Mouse (Mus musculus): ENCODE data around the gene Ly6g5c. TPM values are rescaled to one million over a fixed set of nuclear protein-coding genes. Genes with fewer than 3 reads are reported as not detected.

The Ly6g5c gene
- polyA plus RNA-seq, 1 experiment from 2014 or later, result not detected

- Histone ChIP-seq H3K4me1 (replicated peaks; ENCODE audit: control insufficient read depth, insufficient read depth, low read length) (peaks cover 15% of the 10 kb centered on the region), H3K27me3 (replicated peaks; ENCODE audit: control insufficient read depth, insufficient read depth, low read length) (no peaks in the 10 kb centered on the region), H3K9ac (ENCODE audit: low read depth, low read length) (no peak overlapping the region), H3K36me3 (ENCODE audit: control insufficient read depth, insufficient read depth, low read length) (peaks cover 79% of the 10 kb centered on the region), H3K27ac (ENCODE audit: low read depth, low read length) (no peak overlapping the region), H3K9me3 (ENCODE audit: control insufficient read depth, low read length) (no peaks in the 10 kb centered on the region), H3K4me3 (ENCODE audit: low read depth, low read length) (no peak overlapping the region), H3K4me2 (no peak overlapping the region)
- WGBS, result 86% methylated on average over 7 of the region's 7 CpGs
- ATAC-seq (replicated peaks; ENCODE audit: low FRiP score) (no peak), DNase-seq (ENCODE audit: low spot score) (no peak)
Observed at GRCm38 (mm10) chr17:35159638-35160037, 51.6 kb downstream of the Ly6g5c start.

- peak overlapping the region; percentile 97 for H3K4me2 ChIP-seq
- no peaks in the 10 kb centered on the region for H3K9me3 ChIP-seq (ENCODE audit: control insufficient read depth, low read length)
- no peaks in the 10 kb centered on the region for H3K27me3 ChIP-seq (replicated peaks; ENCODE audit: control insufficient read depth, insufficient read depth, low read length)
- peaks cover 63% of the 10 kb centered on the region for H3K36me3 ChIP-seq (ENCODE audit: control insufficient read depth, insufficient read depth, low read length)
- H3K27ac ChIP-seq (ENCODE audit: low read depth, low read length), result no peak overlapping the region
- WGBS, result 88% methylated on average over 11 of the region's 11 CpGs
- H3K9ac ChIP-seq (ENCODE audit: low read depth, low read length), result no peak overlapping the region
- peak overlapping the region; percentile 18; the same call in 1 of the 2 replicates for H3K4me3 ChIP-seq (ENCODE audit: low read depth, low read length)
- H3K4me1 ChIP-seq (replicated peaks; ENCODE audit: control insufficient read depth, insufficient read depth, low read length), result peaks cover 18% of the 10 kb centered on the region
- no peak for ATAC-seq (replicated peaks; ENCODE audit: low FRiP score)
- DNase-seq (ENCODE audit: low spot score), result no peak
Observed at GRCm38 (mm10) chr17:35161421-35161820, 53.3 kb downstream of the Ly6g5c start.

Other genes starting within 250 kb of the Ly6g5c start
- gene Cfb, start 245.8 kb upstream of the Ly6g5c start, polyA plus RNA-seq (2014; fragmentation: Nextera tagmentation; extraction: Ambion mirVana), result 67.6 and 74.9 TPM in 2 replicates
- gene Zbtb12, start 228.8 kb upstream of the Ly6g5c start, polyA plus RNA-seq (2014; fragmentation: Nextera tagmentation; extraction: Ambion mirVana), result 0.45 and 0.86 TPM in 2 replicates
- gene Gm20547, start 226.2 kb upstream of the Ly6g5c start, polyA plus RNA-seq (2014; fragmentation: Nextera tagmentation; extraction: Ambion mirVana), result 0.09 TPM in 1 of 2 replicates, not detected in the other
- 8.1 and 9.0 TPM in 2 replicates for gene C2, start 210.0 kb upstream of the Ly6g5c start, polyA plus RNA-seq (2014; fragmentation: Nextera tagmentation; extraction: Ambion mirVana)
- 43.6 and 50.9 TPM in 2 replicates for gene Ehmt2, start 209.8 kb upstream of the Ly6g5c start, polyA plus RNA-seq (2014; fragmentation: Nextera tagmentation; extraction: Ambion mirVana)
- 0.97 and 1.3 TPM in 2 replicates for gene Slc44a4, start 193.8 kb upstream of the Ly6g5c start, polyA plus RNA-seq (2014; fragmentation: Nextera tagmentation; extraction: Ambion mirVana)
- gene Neu1, start 177.0 kb upstream of the Ly6g5c start, polyA plus RNA-seq (2014; fragmentation: Nextera tagmentation; extraction: Ambion mirVana), result 24.4 and 26.4 TPM in 2 replicates
- gene Hspa1b, start 149.0 kb upstream of the Ly6g5c start, polyA plus RNA-seq (2014; fragmentation: Nextera tagmentation; extraction: Ambion mirVana), result 0.14 and 0.41 TPM in 2 replicates
- not detected in 2 replicates for gene Gm20481, start 138.4 kb upstream of the Ly6g5c start, polyA plus RNA-seq (2014; fragmentation: Nextera tagmentation; extraction: Ambion mirVana)
- gene Hspa1a, start 136.1 kb upstream of the Ly6g5c start, polyA plus RNA-seq (2014; fragmentation: Nextera tagmentation; extraction: Ambion mirVana), result 4.7 and 5.7 TPM in 2 replicates
- 0.66 and 1.5 TPM in 2 replicates for gene Hspa1l, start 135.6 kb upstream of the Ly6g5c start, polyA plus RNA-seq (2014; fragmentation: Nextera tagmentation; extraction: Ambion mirVana)
- gene Lsm2, start 126.4 kb upstream of the Ly6g5c start, polyA plus RNA-seq (2014; fragmentation: Nextera tagmentation; extraction: Ambion mirVana), result 304 and 315 TPM in 2 replicates
- gene Vars, start 107.3 kb upstream of the Ly6g5c start, polyA plus RNA-seq (2014; fragmentation: Nextera tagmentation; extraction: Ambion mirVana), result 234 and 245 TPM in 2 replicates
- gene Vwa7, start 91.7 kb upstream of the Ly6g5c start, polyA plus RNA-seq (2014; fragmentation: Nextera tagmentation; extraction: Ambion mirVana), result 0.16 TPM in 2 replicates
- gene Sapcd1, start 80.3 kb upstream of the Ly6g5c start, polyA plus RNA-seq (2014; fragmentation: Nextera tagmentation; extraction: Ambion mirVana), result 6.9 and 8.5 TPM in 2 replicates
- gene Msh5, start 61.5 kb upstream of the Ly6g5c start, polyA plus RNA-seq (2014; fragmentation: Nextera tagmentation; extraction: Ambion mirVana), result 3.8 and 4.7 TPM in 2 replicates
- 118 and 134 TPM in 2 replicates for gene Clic1, start 58.3 kb upstream of the Ly6g5c start, polyA plus RNA-seq (2014; fragmentation: Nextera tagmentation; extraction: Ambion mirVana)
- gene Ddah2, start 49.2 kb upstream of the Ly6g5c start, polyA plus RNA-seq (2014; fragmentation: Nextera tagmentation; extraction: Ambion mirVana), result 124 and 132 TPM in 2 replicates
- gene Ly6g6c, start 42.9 kb upstream of the Ly6g5c start, polyA plus RNA-seq (2014; fragmentation: Nextera tagmentation; extraction: Ambion mirVana), result 0.34 and 1.8 TPM in 2 replicates
- gene Mpig6b, start 42.1 kb upstream of the Ly6g5c start, polyA plus RNA-seq (2014; fragmentation: Nextera tagmentation; extraction: Ambion mirVana), result 8.4 and 11.2 TPM in 2 replicates
- 0.57 TPM in 1 of 2 replicates, not detected in the other for gene Ly6g6e, start 31.4 kb upstream of the Ly6g5c start, polyA plus RNA-seq (2014; fragmentation: Nextera tagmentation; extraction: Ambion mirVana)
- 0.44 and 0.78 TPM in 2 replicates for gene Ly6g6d, start 30.2 kb upstream of the Ly6g5c start, polyA plus RNA-seq (2014; fragmentation: Nextera tagmentation; extraction: Ambion mirVana)
- gene Ly6g6f, start 22.7 kb upstream of the Ly6g5c start, polyA plus RNA-seq (2014; fragmentation: Nextera tagmentation; extraction: Ambion mirVana), result 12.8 and 13.5 TPM in 2 replicates
- 71.6 and 79.8 TPM in 2 replicates for gene Abhd16a, start 19.0 kb upstream of the Ly6g5c start, polyA plus RNA-seq (2014; fragmentation: Nextera tagmentation; extraction: Ambion mirVana)
- gene Ly6g5b, start 7.1 kb downstream of the Ly6g5c start, polyA plus RNA-seq (2014; fragmentation: Nextera tagmentation; extraction: Ambion mirVana), result 0.69 and 0.89 TPM in 2 replicates
- 23.7 and 25.2 TPM in 2 replicates for gene Gpank1, start 13.2 kb downstream of the Ly6g5c start, polyA plus RNA-seq (2014; fragmentation: Nextera tagmentation; extraction: Ambion mirVana)
- 246 and 259 TPM in 2 replicates for gene Csnk2b, start 13.8 kb downstream of the Ly6g5c start, polyA plus RNA-seq (2014; fragmentation: Nextera tagmentation; extraction: Ambion mirVana)
- 6.0 and 7.1 TPM in 2 replicates for gene D17H6S53E, start 18.1 kb downstream of the Ly6g5c start, polyA plus RNA-seq (2014; fragmentation: Nextera tagmentation; extraction: Ambion mirVana)
- 429 and 459 TPM in 2 replicates for gene Apom, start 23.8 kb downstream of the Ly6g5c start, polyA plus RNA-seq (2014; fragmentation: Nextera tagmentation; extraction: Ambion mirVana)
- gene Bag6, start 26.9 kb downstream of the Ly6g5c start, polyA plus RNA-seq (2014; fragmentation: Nextera tagmentation; extraction: Ambion mirVana), result 61.4 and 73.6 TPM in 2 replicates
- 169 and 205 TPM in 2 replicates for gene Prrc2a, start 56.6 kb downstream of the Ly6g5c start, polyA plus RNA-seq (2014; fragmentation: Nextera tagmentation; extraction: Ambion mirVana)
- 13.9 and 20.0 TPM in 2 replicates for gene Aif1, start 67.8 kb downstream of the Ly6g5c start, polyA plus RNA-seq (2014; fragmentation: Nextera tagmentation; extraction: Ambion mirVana)
- 24.1 and 28.1 TPM in 2 replicates for gene Lst1, start 80.2 kb downstream of the Ly6g5c start, polyA plus RNA-seq (2014; fragmentation: Nextera tagmentation; extraction: Ambion mirVana)
- 0.70 and 0.78 TPM in 2 replicates for gene Ltb, start 86.2 kb downstream of the Ly6g5c start, polyA plus RNA-seq (2014; fragmentation: Nextera tagmentation; extraction: Ambion mirVana)
- 0.47 and 0.53 TPM in 2 replicates for gene Tnf, start 93.7 kb downstream of the Ly6g5c start, polyA plus RNA-seq (2014; fragmentation: Nextera tagmentation; extraction: Ambion mirVana)
- gene Lta, start 97.1 kb downstream of the Ly6g5c start, polyA plus RNA-seq (2014; fragmentation: Nextera tagmentation; extraction: Ambion mirVana), result not detected in 2 replicates
- gene Gm16181, start 112.6 kb downstream of the Ly6g5c start, polyA plus RNA-seq (2014; fragmentation: Nextera tagmentation; extraction: Ambion mirVana), result 0.53 TPM in 1 of 2 replicates, not detected in the other
- gene Atp6v1g2, start 125.4 kb downstream of the Ly6g5c start, polyA plus RNA-seq (2014; fragmentation: Nextera tagmentation; extraction: Ambion mirVana), result 2.6 and 2.9 TPM in 2 replicates
- gene Nfkbil1, start 127.5 kb downstream of the Ly6g5c start, polyA plus RNA-seq (2014; fragmentation: Nextera tagmentation; extraction: Ambion mirVana), result 4.6 and 5.4 TPM in 2 replicates
- gene Ddx39b, start 133.5 kb downstream of the Ly6g5c start, polyA plus RNA-seq (2014; fragmentation: Nextera tagmentation; extraction: Ambion mirVana), result 432 and 439 TPM in 2 replicates
- gene H2-D1, start 154.5 kb downstream of the Ly6g5c start, polyA plus RNA-seq (2014; fragmentation: Nextera tagmentation; extraction: Ambion mirVana), result 88.0 and 90.8 TPM in 2 replicates
- 0.40 and 0.60 TPM in 2 replicates for gene H2-Q1, start 212.1 kb downstream of the Ly6g5c start, polyA plus RNA-seq (2014; fragmentation: Nextera tagmentation; extraction: Ambion mirVana)
- gene H2-Q2, start 234.0 kb downstream of the Ly6g5c start, polyA plus RNA-seq (2014; fragmentation: Nextera tagmentation; extraction: Ambion mirVana), result 1.6 and 2.1 TPM in 2 replicates

Data from liver, embryonic 11.5 days (tissue).